In genomic region chr13:91896476-91896875, GRCm38 (mm10) we compare ENCODE assay signal across 17 mouse cellular contexts. TPM values are rescaled to one million over a fixed set of nuclear protein-coding genes. Genes with fewer than 3 reads are reported as not detected.
"Had no signal": no experiment of that assay in that cellular context is flagged by ENCODE, and none has a peak within 500 bp of the region (broad histone marks: within the 10 kb centered on the region; RNA-seq: fewer than 3 reads in every experiment).

No protein-coding gene starts in this region.

- ATAC-seq: midbrain, embryonic 16.5 days had no signal

- H3K4me1 ChIP-seq: limb, embryonic 13.5 days; midbrain, embryonic 12.5 days; neural tube, embryonic 13.5 days had no signal

- H3K27ac ChIP-seq: limb, embryonic 13.5 days; liver, embryonic 14.5 days; midbrain, embryonic 12.5 days; neural tube, embryonic 13.5 days had no signal

- H3K27me3 ChIP-seq: limb, embryonic 13.5 days; midbrain, embryonic 12.5 days; neural tube, embryonic 13.5 days had no signal

- H3K4me3 ChIP-seq: limb, embryonic 13.5 days; midbrain, embryonic 12.5 days; neural tube, embryonic 13.5 days had no signal

- H3K36me3 ChIP-seq: limb, embryonic 13.5 days; midbrain, embryonic 12.5 days; neural tube, embryonic 13.5 days had no signal

- H3K9me3 ChIP-seq: limb, embryonic 13.5 days; midbrain, embryonic 12.5 days had no signal

- H3K9ac ChIP-seq: limb, embryonic 13.5 days; liver, embryonic 14.5 days; midbrain, embryonic 12.5 days; neural tube, embryonic 13.5 days had no signal

- DNase-seq: kidney, postnatal 14 days; left cerebral cortex, postnatal 4 days; lung, adult 18-20 months; right cerebral cortex, adult 18-20 months; right cerebral cortex, postnatal 25 days; thymus, postnatal 36 days had no signal

- H3K4me2 ChIP-seq: limb, embryonic 13.5 days; midbrain, embryonic 12.5 days; neural tube, embryonic 13.5 days had no signal

RNA-seq across cellular contexts. Expression of gene Ckmt2, which starts 19.8 kb away (rescaled TPM):
- total RNA-seq: left cerebral cortex, adult 18-20 months; left cerebral cortex, postnatal 10 days; left cerebral cortex, postnatal 4 days; megakaryocyte-erythroid progenitor cell, adult 5-6 weeks had no signal
- polyA plus RNA-seq: limb, embryonic 13.5 days; liver, adult 2 months; liver, embryonic 14.5 days; midbrain, embryonic 12.5 days; midbrain, embryonic 16.5 days; small intestine, adult 2 months; thymus, postnatal 0 days had no signal
